Mouse (Mus musculus): ENCODE measurements around the gene Pth.

DNA sequence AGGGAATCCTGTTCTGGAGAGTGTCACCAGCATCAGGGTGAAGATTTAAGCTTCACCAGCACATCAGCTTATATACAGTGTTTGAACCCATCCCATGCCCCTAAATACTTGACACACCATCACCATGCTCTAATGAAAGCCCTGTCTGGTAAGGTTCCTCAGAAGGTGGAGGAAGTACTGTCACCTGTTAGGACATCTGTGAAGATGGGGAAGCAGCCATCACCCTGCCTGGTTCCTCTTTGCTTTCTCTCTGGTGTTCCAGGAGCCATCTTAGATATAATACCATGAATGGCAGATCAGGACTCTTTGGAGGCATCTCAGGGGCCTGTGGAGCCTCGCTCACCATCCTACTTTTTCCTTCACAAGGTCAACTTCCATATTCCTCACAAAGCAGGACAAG is 15.7 kb downstream of the Pth start:
- TF ChIP-seq ZNF384 (IDR thresholded peaks at IDR 0.05; ENCODE audit: low read depth, low read length) (no peak), ZC3H11A (IDR thresholded peaks at IDR 0.05; ENCODE audit: borderline replicate concordance, low read depth, low read length) (no peak), MAFK (IDR thresholded peaks at IDR 0.05; ENCODE audit: insufficient read depth, low read depth, low read length) (no peak), HCFC1 (IDR thresholded peaks at IDR 0.05; ENCODE audit: borderline replicate concordance, insufficient read depth, low read length) (no peak), CHD2 (IDR thresholded peaks at IDR 0.05; ENCODE audit: low read depth, low read length) (no peak)

All from ES-E14 (cell line).